Mouse (Mus musculus): ENCODE results near the gene Irf4.

The Irf4 gene

DNA sequence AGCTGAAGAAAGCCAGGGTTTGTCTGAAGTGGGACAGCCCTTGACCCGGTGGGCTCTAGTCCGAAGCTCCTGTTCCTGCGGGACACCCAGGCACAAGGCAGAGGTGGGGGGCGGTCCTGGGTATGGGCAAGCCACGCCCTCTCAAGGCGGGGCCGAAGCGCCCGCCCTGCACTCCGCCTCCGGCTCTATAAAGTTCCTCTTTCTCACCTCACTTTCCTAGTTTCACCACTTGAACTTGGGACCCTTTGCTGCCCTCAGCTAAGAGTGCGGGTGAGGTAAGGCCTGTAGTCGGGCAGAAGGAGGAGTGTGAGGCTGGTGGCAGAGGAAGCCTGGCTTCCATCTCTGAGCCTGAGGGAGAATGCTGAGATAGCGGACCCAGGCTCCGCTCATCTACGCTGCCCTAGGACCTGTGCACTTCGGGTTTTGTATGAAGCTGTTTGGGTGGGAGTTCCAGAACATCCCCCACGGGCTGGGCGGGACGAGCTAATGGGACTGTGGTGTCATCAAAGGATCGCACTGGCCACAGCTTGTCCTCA, at the start of gene Irf4:
Gene Irf4 (plus strand): TSS at position 206 of the 536 bp plus-strand sequence.
- peak; percentile 45 to 70 for DNase-seq

DNA sequence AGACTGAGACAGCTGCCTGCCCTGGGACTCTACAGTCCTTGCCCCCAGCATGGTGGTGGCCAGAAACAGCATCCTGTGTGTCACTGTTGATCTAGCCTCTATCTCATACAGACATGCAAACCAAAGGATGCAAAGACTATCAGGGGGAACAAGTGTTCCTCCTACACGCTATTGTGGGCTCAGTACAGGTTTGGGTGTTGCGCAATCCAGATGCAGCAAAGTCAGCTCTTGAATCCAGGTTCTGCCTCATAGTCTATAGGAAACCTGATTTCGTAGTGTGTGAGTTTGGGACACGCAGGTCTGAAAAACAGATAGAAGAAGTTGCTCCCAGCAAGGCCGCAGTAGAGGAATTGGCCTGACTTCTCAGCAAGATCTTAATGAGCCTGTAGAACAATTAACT, 46.3 kb upstream of the Irf4 start:
- DNase-seq, result no peak

DNA sequence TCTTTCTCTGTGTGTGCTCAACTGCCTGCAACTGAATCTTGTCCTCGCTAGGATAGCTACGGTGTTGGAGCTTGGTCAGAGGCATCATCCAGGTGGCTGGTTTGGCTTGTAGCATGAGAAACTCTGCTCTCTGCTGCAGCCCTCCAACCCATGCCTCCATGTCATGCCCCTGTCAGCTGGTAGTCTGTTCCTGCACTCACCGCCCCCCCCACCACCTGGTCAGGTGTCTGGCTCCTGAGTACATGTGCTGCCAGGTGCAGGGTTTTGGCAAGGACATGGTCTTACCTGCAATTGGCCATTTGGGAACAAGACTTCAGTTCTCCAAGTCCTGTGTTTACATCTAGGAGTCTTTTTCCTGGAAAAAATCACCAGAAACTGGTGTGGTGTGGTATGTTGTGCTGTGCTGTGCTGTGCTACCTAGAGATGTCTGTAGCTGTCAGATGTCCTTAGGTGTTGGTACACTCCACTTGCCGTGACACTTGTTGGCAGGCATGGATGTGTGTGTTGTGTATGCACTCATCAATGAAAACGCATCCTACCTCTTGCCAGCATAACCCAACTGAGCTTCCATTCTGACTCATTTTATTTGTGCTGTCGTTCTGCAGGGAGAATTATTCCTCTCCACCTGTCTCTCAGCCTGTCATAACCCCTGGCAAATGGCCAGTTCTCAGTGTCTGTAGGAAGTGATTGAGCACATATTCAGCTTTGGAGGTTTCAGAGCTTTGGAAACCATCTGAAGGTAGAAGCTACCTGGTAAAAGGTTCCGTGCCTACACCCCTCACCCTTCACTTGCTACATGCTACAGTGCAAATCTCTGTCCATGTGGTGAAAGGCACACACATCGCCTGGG, 44.6 kb upstream of the Irf4 start:
- DNase-seq, result peak in 1 of 2 experiments; percentile 34

DNA sequence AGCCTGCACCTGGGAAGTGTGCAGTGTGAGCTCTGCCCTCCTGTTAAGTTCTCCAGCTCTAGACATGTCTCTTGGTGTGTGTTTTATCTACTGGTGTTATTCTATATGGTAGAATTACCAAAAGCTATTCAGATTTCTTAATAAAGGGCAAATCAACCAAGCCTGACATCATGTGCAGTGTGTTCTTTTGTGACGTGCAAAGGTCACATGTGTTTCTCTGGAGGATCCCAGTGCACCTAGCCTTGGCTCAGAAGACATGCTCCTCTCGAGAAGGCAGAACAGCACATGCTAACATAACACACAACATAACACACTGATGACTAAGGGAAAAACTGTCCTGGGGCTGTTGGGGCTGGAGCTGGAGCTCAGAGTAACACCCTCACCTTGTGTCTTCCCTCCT, 38.0 kb upstream of the Irf4 start:
- DNase-seq, result peak; percentile 16 to 39

DNA sequence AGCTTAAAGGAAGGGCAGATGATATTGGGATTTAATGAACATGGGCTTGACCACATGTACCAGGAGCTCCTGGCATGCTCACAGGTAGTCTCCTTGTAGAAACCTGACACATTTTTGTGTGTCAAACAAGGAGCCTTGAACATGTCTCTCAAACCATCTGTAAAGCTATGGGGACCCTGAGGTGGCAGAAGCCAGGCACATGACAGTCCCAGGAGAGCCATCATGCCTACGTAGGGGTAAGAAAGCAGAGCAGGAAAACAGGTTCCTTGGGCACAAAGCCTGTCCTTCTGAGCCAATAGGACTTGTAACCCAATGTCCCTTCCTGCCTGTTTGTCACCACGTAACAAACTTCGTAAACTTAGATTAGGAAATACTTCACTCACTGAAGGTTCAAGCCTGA, 37.3 kb upstream of the Irf4 start:
- DNase-seq, result no peak

DNA sequence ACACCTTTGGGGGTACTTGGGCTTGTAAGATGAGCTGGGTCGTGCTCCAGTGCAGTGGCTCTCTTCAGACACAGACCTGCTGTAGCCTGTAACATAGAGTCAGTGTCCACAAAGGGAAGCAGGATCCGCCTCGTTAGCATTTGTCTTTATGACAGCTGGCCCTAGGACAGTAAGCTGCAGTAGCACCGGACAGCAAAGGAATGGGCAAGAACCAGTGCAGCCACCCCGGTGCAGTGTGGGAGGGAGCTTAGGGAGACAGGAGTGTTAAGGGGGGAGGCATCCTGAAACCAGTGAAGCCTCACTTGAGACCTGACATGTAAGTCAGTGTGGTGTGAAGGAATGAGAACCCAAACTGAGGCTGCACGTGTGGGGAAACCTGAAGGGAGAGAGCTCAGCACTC, 36.7 kb upstream of the Irf4 start:
- no peak for DNase-seq

DNA sequence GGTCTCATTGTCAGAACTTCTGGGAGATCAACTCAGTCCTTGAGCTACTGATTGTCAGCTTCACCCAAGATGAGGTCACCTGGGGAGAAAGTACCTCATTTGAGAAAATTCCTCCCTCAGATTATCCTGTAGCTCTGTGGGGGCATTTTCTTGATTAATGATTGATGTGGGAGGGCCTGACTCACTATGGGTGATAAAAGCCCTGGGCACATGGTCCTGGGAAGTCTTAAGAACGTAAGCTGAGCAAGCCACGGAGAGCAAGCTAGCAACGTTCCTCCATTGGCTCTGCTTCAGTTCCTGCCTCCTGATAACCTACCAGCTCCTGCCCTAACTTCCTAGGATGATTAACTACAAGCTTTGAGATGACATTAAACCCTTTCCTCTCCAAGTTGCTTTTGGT, 35.4 kb upstream of the Irf4 start:
- peak; percentile 69 to 77 for DNase-seq

DNA sequence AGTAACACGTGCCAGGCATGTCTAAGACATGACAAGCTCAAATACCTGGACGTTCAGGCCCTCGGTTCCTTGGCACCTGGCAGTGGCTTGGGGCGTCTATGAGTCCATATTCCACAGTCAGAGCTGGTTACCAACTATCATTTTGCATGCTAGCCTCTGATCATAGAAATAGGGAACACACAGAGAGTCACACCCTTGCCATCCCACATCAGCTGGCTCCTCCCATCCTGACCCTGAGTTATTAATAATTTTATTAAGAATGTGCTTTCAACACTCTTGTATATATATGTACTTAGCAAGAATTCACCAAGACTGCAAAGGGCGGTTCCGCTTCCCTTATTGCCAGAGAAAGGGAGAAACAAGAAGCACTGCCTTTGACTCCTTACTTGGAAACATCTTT, 34.5 kb upstream of the Irf4 start:
- no peak for DNase-seq

DNA sequence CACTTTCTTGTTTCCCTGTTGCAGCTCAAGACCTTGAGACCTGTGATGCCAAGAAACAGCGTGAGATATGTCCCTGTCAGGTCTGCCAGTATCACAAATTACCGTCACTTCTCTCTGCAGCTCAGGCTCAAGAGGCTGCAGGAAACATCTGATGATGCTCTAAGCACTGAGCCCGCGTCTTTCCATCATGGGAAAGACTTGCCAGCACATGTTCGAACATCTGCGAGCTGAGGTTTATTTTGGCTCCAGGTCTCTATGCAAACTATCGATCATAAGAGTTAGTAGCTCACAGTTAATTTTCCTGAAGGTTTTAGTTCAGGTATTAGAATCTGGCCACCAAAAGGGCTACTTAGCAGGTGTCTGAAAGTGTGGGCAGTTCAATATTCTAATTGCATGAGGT, 34.0 kb upstream of the Irf4 start:
- no peak for DNase-seq

DNA sequence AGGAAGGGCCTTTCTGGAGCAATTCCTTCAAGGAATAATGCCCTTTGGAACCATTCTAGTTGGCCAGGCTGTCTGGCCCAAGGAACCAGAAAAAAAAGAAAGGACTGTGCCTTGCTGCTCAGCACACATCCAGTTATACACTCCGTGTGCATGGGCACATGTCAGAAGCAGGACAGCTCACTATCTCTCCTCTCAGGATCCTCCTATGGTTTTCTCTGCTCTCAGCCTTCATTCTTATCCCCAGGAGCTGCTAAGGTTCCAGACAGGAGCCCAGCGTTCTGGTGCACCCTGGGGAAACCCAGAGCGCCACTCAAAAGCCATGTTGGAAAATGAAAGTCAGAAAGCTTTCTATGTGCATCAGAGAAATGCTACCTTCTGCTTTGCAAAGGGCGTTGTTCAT, 33.5 kb upstream of the Irf4 start:
- DNase-seq, result peak in 1 of 2 experiments; percentile 23

DNA sequence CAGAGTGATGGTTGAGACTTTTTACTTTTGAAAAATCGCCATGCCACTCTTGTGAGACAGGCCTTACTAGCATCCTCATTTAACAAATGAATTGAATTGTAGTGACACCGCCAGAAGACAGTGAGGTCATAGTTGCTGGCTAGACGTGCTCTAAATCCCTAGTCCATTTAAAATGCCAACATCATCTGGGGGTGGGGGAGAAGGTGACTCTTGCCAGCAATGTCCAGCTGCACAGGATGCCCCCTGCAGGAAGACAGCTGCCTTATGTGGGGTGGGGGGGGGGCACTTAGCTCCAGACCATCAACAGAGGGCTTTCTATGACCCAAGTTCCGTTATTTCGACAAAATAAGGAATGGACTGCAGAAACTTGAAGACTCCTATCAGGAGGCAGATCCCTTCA, 32.4 kb upstream of the Irf4 start:
- no peak for DNase-seq

DNA sequence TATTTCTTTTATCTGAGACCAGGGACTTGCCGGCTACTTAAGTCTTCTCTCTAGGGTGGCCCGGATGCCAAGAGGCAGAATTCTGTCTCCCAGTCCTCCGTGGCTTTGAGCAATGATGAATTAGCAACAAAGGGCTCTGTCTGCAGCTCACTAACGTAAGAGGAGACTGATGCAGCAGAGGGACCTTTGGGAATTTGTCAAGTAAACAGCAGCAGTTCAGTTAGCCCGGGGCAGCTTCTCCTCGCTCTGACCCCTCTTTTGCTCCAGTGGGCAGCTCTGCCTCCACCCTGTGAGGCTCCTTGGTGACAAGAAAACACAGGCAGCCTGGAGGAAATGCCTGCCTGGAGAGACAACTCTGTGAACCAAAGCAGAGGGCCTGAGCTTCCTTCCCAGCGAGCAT, 26.4 kb upstream of the Irf4 start:
- DNase-seq, result no peak

DNA sequence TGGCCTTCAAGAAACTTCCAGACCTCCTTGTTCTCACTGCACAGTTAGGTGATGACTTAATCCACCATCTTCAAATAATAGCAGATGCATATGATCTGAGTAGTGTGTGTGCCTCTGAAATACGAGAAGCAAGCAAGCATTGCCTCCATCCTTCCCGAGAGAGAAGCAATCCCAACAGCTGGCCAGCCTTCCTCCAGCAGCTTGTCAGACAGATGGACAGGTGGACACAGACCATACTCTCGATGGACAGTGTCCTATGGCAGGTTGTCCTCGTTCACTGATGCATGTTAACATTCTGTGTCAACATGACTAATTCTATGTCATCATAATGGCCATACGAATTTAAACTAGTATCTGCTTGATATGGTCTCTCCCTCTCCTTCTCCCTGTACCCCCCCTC, 25.8 kb upstream of the Irf4 start:
- DNase-seq, result no peak

DNA sequence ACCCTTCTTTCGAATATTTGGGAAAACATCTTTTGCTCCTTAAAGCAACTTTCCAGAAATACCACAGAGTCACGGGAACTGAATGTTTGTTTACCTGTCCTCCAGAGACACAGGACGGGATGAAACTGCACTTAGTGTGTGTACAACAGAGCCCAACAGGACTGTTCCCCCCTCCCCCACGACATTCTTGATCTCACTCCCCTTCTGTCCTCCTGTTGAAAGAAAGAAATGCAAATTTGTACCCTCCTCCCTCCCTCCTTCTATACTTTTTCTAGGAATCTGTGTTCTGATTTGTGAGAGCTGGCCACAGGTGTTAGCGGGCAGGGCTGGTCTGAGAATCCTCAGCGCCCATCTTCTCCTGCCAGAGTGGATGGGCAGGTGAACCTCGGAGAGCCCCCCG, 25.2 kb upstream of the Irf4 start:
- no peak for DNase-seq

DNA sequence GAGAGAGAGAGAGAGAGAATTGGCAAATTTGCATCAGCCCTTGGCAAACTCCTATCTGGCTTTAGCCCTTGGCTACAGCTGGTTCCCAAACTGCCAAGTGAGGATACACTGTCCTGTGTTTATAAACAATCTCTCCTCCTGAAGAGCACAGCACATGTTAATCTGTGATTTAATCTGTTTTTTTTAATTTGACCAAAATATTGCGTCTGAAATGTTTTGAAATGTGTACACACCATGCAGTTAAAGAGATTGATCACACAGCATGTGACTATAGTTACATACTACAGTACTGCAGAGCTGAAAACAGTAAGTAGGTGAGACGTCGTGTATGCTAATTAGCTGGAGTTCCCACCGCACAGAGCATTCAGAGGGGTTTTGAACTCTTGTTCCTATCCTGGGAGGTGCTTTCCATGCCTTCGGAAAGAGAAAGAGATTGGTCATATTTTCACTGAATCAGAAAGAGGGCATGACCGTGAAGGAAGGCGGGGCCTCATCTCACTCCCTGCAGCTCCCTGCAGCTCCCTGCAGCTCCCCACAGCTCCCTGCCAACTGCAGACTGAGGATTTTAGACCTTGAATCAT, 24.2 kb upstream of the Irf4 start:
- no peak for DNase-seq

DNA sequence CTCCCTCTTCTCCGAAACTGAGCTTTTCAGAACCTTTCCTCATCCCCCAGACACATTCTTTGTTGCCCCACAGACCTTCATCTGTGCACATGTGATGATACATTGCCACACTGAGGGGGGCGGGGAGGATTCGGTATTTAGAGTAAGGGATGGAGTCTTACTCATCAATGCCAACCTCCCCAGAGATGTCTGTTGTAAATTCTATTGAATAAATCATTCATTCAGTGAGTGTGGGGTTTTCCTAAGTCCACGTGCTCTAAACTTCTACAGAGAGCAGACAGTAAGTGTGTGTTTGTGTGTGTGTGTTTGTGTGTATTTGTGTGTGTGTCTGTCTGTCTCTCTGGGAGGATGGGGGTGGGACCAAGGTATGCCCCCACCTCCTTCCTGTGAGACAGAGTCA, 22.1 kb upstream of the Irf4 start:
- DNase-seq, result no peak

DNA sequence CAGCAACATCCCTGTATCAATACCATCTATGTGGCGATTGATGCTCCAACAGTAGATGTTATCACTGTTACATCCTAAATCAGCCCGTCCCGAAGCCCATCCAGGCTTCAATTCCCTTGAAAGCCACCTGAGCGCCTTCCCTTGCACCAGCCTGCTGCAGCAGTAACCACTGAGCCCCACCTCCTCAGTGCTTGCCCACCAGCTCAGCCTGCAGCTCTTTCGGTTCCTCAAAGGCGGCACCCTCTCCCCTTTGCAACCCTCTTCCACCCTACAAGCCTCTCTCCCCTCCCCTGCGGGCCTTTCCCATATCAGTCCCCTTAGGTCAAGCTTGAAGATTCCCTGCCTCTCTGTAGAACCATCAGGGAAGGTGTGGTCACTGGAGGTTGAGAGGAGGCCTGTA, 20.9 kb upstream of the Irf4 start:
- no peak for DNase-seq

DNA sequence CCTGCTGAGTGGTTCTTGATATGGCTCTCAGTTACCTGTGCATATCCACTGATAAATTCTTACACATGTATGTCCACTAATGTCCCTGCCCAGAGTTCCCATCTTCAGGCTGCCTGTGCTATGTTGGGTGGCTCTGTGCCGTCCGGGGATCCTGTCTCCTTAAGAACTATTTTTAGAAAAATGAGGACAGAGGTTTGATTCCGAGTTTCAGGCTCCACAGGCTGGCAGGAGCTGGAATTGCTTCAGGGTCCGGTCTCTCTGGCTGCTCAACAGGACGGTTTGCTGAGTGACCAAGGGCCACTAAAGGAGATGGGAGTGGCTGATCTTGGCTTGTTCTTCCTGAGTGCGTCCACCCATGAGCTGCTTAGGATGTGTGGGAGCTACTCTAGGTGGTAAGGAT, 19.8 kb upstream of the Irf4 start:
- DNase-seq, result peak; percentile 41 to 64

DNA sequence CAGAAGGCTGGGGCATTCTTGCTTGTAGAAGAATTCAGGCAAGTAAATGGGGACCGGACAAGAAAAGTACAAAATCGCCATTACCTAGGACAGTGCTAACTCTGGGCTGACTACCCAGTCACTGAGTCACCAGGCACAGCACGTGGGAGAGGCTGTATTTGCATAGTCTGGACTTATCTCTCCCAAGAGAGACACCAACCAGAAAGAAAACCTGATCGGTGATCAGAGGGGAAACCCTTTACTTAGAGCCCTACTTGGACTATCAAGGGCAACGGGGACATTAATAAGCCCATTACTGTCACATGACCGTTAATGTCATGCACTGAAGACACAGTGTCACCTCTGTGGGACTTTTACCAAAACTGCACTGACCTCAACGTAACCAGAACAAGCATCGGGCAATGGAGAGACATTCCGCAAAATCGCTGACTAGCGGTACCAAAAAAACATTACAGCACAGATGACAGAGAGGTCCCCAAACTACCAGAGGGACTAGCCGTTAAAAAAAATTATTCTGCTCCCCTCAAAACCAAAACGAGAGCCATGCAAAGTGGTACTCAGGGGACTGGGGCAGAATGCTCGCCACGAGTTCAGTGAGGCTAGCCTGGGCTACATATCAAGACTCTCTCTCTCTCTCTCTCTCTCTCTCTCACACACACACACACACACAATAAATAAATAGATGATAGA, 18.8 kb upstream of the Irf4 start:
- DNase-seq, result no peak

DNA sequence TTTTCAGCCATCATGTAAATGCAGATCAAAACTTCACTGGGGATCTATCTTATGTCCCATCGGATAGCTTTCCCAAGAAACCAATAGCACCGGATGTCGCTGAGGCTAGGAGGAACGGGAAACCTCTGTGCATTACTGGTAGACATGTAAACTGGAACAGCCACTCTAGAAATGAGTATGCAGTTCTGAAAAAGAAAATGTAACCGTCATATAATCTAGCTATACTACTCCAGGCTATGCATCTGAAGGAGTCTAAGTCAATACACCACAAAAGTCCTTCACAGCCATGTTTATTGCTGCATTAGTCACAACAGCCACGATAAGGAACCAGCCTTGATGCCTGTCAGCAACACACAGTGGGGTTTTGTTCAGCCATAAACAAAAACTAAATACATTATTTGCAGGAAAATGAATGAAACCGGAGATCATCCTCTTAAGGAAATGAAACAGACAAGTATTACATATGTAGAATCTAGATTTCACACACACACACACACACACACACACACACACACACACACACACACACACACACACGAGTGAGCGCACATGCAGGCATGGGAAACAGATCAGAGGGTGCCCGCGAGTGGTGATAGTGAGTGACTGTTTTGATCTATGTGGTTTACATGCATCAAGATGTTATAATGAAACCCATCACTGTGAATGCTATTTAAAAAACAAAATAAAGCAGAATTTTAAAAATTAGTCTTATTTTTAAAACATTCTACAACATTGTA, 16.1 kb upstream of the Irf4 start:
- DNase-seq, result no peak

DNA sequence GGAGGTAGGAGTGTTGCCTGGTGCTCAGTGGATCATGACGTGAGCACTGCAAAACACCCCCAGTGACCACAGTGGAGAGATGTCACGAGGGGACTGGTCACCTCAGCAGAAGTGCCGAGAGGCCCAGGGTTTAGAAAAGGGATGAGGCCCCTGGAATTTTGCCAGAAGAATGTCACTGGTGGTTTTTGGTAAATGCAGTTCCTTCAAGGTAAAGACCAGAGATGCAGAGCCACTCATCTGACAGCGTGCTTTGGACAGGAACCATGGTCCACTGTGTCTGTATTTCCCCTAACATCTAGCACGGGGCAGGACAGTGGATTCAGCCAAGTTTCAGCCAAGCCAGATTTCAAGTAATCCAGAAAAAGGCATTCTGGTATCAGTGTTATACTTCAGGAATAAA, 12.3 kb upstream of the Irf4 start:
- no peak for DNase-seq

DNA sequence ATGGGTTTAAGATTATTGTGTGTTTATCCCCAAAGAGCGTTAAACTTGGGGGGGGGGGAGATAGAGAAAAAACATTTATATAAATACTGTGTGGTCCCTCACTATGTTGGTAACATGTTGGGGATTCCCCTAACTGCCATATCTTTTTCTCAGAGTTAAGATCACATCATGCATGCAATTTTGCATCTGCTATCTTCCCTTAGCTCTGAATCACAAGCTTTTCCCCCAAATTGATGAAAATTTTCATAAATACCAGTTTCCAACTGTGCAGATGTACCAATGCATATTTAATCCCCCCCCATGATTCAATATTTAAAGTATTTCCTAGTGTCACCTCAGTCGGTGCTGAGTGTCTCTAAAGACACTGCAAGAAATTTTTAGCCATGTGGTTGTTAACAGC, 11.8 kb upstream of the Irf4 start:
- DNase-seq, result no peak

DNA sequence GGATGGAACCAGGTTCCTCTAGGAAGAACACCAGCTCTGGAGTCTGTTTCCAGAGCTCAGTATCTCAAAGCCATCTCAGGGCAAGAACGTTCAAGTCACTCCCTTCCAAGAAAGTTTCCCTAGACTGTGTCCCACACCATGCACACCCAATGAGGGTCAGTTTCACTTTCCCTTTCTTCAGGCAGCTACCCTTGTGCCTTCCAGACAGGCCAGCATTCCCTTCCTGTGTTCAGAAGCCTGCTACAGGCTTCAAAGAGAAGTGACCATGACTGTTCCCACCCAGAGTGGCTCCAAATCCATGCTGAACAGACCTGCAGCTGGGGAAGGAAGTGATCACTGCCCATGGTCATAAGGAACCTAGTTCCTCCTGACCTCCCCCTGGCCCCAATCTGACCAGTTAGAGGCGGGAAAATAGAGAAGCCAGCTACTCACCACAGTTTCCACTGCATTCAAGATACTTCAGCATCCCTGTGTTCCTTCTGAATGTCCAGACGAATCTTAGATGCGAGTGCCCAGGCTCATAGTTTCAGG, 10.7 kb upstream of the Irf4 start:
- DNase-seq, result no peak
